Mouse (Mus musculus): ENCODE results near the gene 1110059E24Rik. TPM values are rescaled to one million over a fixed set of nuclear protein-coding genes. Genes with fewer than 3 reads are reported as not detected.
"Not testable (repeated sequence)": the region's sequence is repeated elsewhere in the genome, so short reads cannot be mapped to it uniquely, and the experiment has no call there.

1110059E24Rik gene
- total and polyA plus RNA-seq, 2 experiments from 2014 or later: 26.3 to 56.6 TPM

GRCm38 (mm10) chr19:21630656-21631331 lies 22.0 kb downstream of the 1110059E24Rik start:
- no peaks in the 10 kb centered on the region for H3K36me3 ChIP-seq (ENCODE audit: insufficient read depth, low read length)
- H3K9ac ChIP-seq (replicated peaks; ENCODE audit: low read length, poor library complexity, severe bottlenecking): no peak overlapping the region
- H3K27me3 ChIP-seq (ENCODE audit: insufficient read depth, low read length): no peaks in the 10 kb centered on the region
- no peaks in the 10 kb centered on the region for H3K4me1 ChIP-seq (ENCODE audit: insufficient read depth, low read length)
- no peak overlapping the region for H3K27ac ChIP-seq (ENCODE audit: low read depth, low read length)
- 66% methylated on average over 14 of the region's 14 CpGs for WGBS
- no peak for DNase-seq (ENCODE audit: low spot score)
- no peaks in the 10 kb centered on the region for H3K9me3 ChIP-seq (ENCODE audit: low read length)
- no peak for ATAC-seq (ENCODE audit: low FRiP score)
- H3K4me3 ChIP-seq (ENCODE audit: low read depth, low read length): no peak overlapping the region
- no peak overlapping the region for H3K4me2 ChIP-seq (ENCODE audit: low read depth, low read length, poor library complexity, severe bottlenecking)
- TF ChIP-seq CTCF (IDR thresholded peaks at IDR 0.05): no peak

GRCm38 (mm10) chr19:21629501-21629900 lies 23.3 kb downstream of the 1110059E24Rik start:
- Histone ChIP-seq H3K9me3 (ENCODE audit: low read length) (no peaks in the 10 kb centered on the region), H3K36me3 (ENCODE audit: insufficient read depth, low read length) (no peaks in the 10 kb centered on the region), H3K27me3 (ENCODE audit: insufficient read depth, low read length) (no peaks in the 10 kb centered on the region), H3K27ac (ENCODE audit: low read depth, low read length) (no peak overlapping the region), H3K4me3 (ENCODE audit: low read depth, low read length) (no peak overlapping the region), H3K9ac (replicated peaks; ENCODE audit: low read length, poor library complexity, severe bottlenecking) (no peak overlapping the region), H3K4me2 (ENCODE audit: low read depth, low read length, poor library complexity, severe bottlenecking) (no peak overlapping the region), H3K4me1 (ENCODE audit: insufficient read depth, low read length) (no peaks in the 10 kb centered on the region)
- ATAC-seq (ENCODE audit: low FRiP score): no peak
- no peak for DNase-seq (ENCODE audit: low spot score)
- 56% methylated on average over 1 of the region's 1 CpGs for WGBS
- TF ChIP-seq CTCF (IDR thresholded peaks at IDR 0.05): no peak

- DNase-seq (ENCODE audit: low spot score) (no peak), ATAC-seq (ENCODE audit: low FRiP score) (no peak)
- Histone ChIP-seq H3K27me3 (ENCODE audit: insufficient read depth, low read length) (no peaks in the 10 kb centered on the region), H3K9ac (replicated peaks; ENCODE audit: low read length, poor library complexity, severe bottlenecking) (no peak overlapping the region), H3K4me2 (ENCODE audit: low read depth, low read length, poor library complexity, severe bottlenecking) (no peak overlapping the region), H3K4me1 (ENCODE audit: insufficient read depth, low read length) (no peaks in the 10 kb centered on the region), H3K4me3 (ENCODE audit: low read depth, low read length) (no peak overlapping the region), H3K36me3 (ENCODE audit: insufficient read depth, low read length) (no peaks in the 10 kb centered on the region), H3K27ac (ENCODE audit: low read depth, low read length) (no peak overlapping the region), H3K9me3 (ENCODE audit: low read length) (no peaks in the 10 kb centered on the region)
- no peak for TF ChIP-seq CTCF (IDR thresholded peaks at IDR 0.05)
- WGBS: 89% methylated on average over 1 of the region's 1 CpGs
These were observed 23.7 kb downstream of the 1110059E24Rik start for GRCm38 (mm10) chr19:21629030-21629429.

- H3K4me2 ChIP-seq (ENCODE audit: low read depth, low read length, poor library complexity, severe bottlenecking); H3K4me1 ChIP-seq (ENCODE audit: insufficient read depth, low read length); DNase-seq (ENCODE audit: low spot score); H3K4me3 ChIP-seq (ENCODE audit: low read depth, low read length); H3K9ac ChIP-seq (replicated peaks; ENCODE audit: low read length, poor library complexity, severe bottlenecking); ATAC-seq (ENCODE audit: low FRiP score); H3K27me3 ChIP-seq (ENCODE audit: insufficient read depth, low read length); H3K36me3 ChIP-seq (ENCODE audit: insufficient read depth, low read length); H3K9me3 ChIP-seq (ENCODE audit: low read length); H3K27ac ChIP-seq (ENCODE audit: low read depth, low read length): not testable (repeated sequence)
- WGBS: 77% methylated on average over 9 of the region's 11 CpGs
These were observed 24.3 kb downstream of the 1110059E24Rik start for GRCm38 (mm10) chr19:21628440-21628839.

GRCm38 (mm10) chr19:21626271-21626988 lies 26.3 kb downstream of the 1110059E24Rik start:
- H3K36me3 ChIP-seq (ENCODE audit: insufficient read depth, low read length): no peaks in the 10 kb centered on the region
- no peaks in the 10 kb centered on the region for H3K4me1 ChIP-seq (ENCODE audit: insufficient read depth, low read length)
- DNase-seq (ENCODE audit: low spot score) (no peak), ATAC-seq (ENCODE audit: low FRiP score) (no peak)
- H3K27ac ChIP-seq (ENCODE audit: low read depth, low read length): no peak overlapping the region
- WGBS: 81% methylated on average over 6 of the region's 6 CpGs
- TF ChIP-seq CTCF (IDR thresholded peaks at IDR 0.05): no peak
- H3K4me3 ChIP-seq (ENCODE audit: low read depth, low read length): no peak overlapping the region
- H3K4me2 ChIP-seq (ENCODE audit: low read depth, low read length, poor library complexity, severe bottlenecking): no peak overlapping the region
- no peaks in the 10 kb centered on the region for H3K27me3 ChIP-seq (ENCODE audit: insufficient read depth, low read length)
- H3K9ac ChIP-seq (replicated peaks; ENCODE audit: low read length, poor library complexity, severe bottlenecking): no peak overlapping the region
- no peaks in the 10 kb centered on the region for H3K9me3 ChIP-seq (ENCODE audit: low read length)

- no peak for TF ChIP-seq CTCF (IDR thresholded peaks at IDR 0.05)
- H3K27me3 ChIP-seq (ENCODE audit: insufficient read depth, low read length): no peaks in the 10 kb centered on the region
- DNase-seq (ENCODE audit: low spot score) (no peak), ATAC-seq (ENCODE audit: low FRiP score) (no peak)
- no peak overlapping the region for H3K27ac ChIP-seq (ENCODE audit: low read depth, low read length)
- no peaks in the 10 kb centered on the region for H3K4me1 ChIP-seq (ENCODE audit: insufficient read depth, low read length)
- no peak overlapping the region for H3K9ac ChIP-seq (replicated peaks; ENCODE audit: low read length, poor library complexity, severe bottlenecking)
- no peak overlapping the region for H3K4me3 ChIP-seq (ENCODE audit: low read depth, low read length)
- H3K36me3 ChIP-seq (ENCODE audit: insufficient read depth, low read length): no peaks in the 10 kb centered on the region
- no peak overlapping the region for H3K4me2 ChIP-seq (ENCODE audit: low read depth, low read length, poor library complexity, severe bottlenecking)
- 90% methylated on average over 4 of the region's 4 CpGs for WGBS
- H3K9me3 ChIP-seq (ENCODE audit: low read length): no peaks in the 10 kb centered on the region
These were observed 28.6 kb downstream of the 1110059E24Rik start for GRCm38 (mm10) chr19:21624148-21624535.
